Mouse (Mus musculus) cortical plate, adult 2 months (tissue): ENCODE results near the gene Alpk1.

Experiments used
- CTCF ChIP-seq: fragments of 200-500 bp; IDR thresholded peaks from 2 replicates; pipeline ENCODE4 v1.5.1; 2011; ENCODE audit warnings: mild to moderate bottlenecking, control low read depth, low read length; ENCODE audit not compliant: insufficient read depth; ENCODE audit errors: extremely low read depth
- POLR2A ChIP-seq: fragments of 200-500 bp; IDR thresholded peaks from 2 replicates; pipeline ENCODE4 v1.6.1; 2011; ENCODE audit warnings: mild to moderate bottlenecking, low read length, control low read depth; ENCODE audit not compliant: insufficient read depth; ENCODE audit errors: extremely low read depth

GRCm38 (mm10) chr3:127749266-127749665 is 31.1 kb downstream of the Alpk1 start:
- TF ChIP-seq POLR2A (no peak), CTCF (no peak)
